Mouse (Mus musculus): ENCODE measurements at regions not wholly inside any gene's neighbourhood (a gene's known extent, or its start where the extent isn't known, plus 50 kb on each side); places are given as distances from the start of the nearest gene placed in this dataset.

DNA sequence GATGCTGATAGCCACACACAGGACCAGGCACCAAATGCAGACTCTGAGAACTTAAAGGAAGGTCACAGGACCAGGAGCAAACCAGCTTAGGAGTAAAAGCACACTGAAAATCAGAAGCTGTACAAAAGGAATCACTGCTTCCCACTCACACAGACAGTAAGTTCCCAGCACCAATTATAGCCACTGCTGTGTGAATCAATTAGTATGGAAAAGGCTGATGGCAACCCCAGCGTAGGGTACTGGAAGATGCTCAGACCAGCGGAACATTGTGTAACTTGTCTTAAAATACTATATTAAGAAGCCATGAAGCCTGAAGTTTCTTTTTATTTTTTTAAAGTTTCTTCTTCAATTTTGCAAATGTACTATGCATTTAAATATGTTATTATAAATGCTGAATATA is 115.8 kb downstream of the Lnpk start:
- DNase-seq (ENCODE audit: low spot score): no peak

DNA sequence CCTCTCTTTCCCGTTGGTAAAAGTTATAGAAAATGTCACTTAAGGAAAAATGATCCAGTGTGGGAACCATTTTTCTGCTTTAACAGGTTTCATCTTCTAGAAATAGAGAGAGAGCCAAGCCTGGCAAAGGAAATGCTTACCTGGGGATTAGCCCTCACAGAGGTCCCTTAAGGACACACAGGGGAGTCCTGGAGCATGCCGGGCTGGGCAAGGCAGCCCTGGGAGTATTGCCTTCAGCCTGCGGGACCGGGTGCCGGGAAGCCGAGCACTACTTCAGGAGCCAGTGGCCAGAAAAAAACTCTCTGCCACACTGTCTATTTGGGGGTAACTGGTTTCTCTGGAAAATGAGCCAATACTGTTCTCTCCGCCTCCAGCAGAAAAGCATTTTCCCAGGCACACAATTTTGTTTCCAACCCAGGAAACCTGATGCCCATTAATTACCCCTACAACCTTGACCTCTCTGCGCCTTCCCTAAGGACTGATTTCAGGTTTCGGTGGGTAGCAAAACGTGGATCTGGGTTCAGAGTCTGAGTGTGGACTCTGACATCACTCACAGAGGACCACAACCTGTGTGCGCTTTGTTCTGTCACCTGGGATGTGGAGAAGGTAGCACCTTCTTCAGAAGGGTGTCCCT is 117.9 kb downstream of the Lnpk start:
- no peak for DNase-seq (ENCODE audit: low spot score)

DNA sequence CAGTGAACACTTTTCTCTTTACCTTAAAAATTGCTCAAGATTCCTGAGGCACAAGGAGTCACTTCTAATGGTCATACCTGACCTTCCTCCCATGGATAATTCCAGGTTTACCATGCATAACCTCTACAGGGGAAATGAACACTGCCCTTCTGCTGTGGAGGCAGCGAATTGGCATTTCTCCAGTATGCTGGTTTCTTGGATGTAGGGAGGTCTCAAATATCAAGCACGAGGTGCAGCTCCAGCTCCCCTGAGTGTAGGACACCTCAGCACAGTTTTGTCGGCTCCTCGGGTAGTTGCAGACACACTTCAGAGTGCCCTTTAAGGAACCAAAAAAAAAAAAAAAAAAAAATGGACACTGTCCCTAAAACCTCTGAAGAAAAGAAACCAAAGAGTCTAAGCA is 124.8 kb downstream of the Lnpk start:
- no peak for DNase-seq (ENCODE audit: low spot score)

DNA sequence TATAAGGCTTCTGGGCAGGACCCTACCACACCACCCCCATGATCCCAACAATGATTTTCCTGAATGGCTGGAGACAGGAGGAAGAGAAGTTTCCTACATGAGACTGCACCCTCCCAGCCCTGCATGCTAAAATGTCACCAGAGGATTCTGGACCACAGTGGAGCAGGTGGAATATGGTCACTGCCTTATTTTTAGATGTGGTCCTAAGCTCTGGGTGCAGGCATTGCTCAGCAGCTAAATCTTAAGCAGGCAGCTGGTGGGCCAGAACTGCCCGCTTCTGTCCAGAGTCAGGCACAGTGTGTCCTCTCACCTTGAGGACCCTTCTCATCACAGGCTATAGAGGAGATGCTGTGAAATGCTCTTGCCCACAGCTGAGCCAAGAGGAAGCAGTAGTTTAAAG is 126.6 kb downstream of the Lnpk start:
- DNase-seq (ENCODE audit: low spot score): no peak

DNA sequence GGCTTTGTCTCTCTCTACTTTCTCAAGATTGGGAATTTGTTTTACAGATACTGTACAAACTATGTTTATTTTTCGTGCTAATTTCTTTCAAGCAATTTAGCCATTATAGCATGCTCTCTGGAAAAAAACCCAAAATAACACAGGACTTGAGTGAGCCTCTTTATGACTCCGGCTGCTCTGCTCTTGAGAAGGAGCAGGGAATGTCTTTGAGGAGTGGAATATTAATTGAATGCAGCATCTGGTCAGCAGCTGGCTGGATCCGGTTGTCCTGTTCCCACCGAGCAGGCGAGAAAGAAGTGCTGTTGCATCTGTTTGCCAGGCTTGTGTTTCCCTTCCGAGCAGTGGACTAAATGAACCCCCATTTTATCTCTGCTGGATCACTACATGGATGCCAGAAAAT is 127.7 kb downstream of the Lnpk start:
- no peak for DNase-seq (ENCODE audit: low spot score)

DNA sequence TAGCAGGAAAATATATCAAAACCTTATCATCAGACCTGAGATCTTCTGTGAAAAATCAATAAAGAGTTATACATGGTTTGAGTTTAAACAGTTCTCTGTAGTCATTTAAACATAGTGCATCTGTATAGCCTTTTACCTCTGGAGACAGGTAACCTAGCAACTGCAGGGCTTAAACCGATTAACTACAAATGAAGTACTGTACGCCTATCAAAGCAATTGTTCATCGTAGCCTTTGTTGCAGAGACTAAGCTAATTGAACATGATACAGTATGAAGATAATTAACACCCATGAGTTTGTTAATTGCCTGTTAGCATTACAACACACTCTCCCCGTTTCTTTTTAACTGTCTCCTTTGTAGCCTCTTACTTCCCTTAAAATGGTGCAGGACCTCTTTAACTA is 128.2 kb downstream of the Lnpk start:
- DNase-seq (ENCODE audit: low spot score): no peak

DNA sequence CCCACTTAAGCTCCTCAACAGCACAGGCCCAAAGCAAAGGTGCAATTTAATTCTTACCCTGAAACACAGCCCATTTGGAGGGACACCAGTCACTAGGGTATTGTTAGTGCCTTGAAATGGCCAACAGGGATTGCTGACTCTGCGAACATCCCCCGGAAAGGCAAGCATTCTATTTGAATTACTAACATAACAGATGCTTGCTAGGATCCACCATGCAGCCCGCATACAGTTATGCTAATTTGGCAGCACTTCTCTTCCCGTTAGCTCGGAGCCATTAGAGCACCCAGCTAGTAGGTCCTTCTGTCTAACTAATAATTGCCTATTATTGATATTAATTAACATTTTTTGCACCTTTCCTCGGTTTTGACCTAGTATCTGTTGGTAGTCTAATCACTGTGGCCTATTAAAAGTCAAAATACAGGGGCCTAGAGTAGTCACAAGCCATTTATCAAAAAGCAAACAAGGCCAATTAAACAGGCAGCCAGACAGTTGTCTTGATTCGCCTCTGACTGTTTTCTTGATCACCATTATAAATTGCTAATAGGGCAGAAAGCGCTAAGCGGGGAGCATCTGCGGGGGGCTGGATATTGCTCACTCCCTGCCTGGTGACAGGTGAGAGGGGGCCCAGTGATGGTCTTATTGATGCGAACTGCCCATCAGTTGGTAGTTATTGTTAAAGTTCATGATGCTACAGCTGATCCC is 129.0 kb downstream of the Lnpk start:
- DNase-seq (ENCODE audit: low spot score): no peak

DNA sequence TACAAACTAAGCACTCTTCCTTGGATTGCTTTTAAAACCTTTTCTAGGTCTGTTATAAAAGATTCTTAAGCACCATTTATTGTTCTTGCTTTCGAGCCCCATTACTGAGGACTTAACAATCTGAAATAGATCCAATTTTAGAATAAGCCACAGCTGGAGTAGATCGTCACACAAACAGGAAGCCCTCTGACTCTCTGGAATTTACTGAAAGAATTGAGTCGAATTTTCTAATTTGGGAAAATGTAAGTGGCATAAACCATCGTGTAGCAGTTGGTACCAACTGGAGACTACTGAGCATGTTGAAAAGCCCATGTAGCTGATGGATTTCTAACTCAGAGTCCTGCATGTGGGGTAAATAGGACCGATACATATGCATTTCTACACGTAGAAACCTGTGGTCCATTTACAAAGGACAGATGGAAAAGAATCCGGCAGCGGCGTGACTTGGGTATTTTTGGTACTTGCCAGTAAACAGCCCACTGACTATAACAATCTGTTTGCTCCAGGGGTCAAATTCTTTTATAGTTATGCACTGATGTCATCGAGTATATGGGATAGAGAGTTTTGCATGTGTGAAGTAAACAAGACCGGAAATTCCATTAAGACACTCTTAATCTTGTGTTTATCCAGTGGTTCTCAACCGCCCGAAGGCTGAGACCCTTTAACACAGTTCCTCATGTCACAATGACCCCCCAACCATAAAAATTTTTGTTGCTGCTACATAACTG is 143.9 kb downstream of the Lnpk start:
- no peak for DNase-seq (ENCODE audit: low spot score)

DNA sequence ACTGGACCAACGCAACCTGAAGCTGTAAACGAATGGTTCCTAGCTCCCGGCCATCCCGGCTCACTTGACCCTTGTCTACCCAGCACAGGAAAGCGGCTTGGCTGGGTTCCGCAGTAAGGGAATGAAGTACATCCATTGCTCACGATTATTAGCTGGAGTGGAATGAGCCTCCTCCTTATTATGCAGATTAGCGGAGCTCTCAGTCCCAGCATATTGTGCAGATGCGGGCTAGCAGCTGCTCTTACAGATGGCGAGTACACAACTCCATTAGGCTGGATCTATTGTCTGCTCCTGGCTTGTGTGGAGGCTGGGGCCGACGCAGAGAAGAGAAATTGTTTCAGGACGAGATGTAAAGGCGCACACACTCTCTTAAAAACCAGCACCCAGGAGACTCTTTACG is 152.5 kb downstream of the Lnpk start:
- DNase-seq (ENCODE audit: low spot score): no peak

DNA sequence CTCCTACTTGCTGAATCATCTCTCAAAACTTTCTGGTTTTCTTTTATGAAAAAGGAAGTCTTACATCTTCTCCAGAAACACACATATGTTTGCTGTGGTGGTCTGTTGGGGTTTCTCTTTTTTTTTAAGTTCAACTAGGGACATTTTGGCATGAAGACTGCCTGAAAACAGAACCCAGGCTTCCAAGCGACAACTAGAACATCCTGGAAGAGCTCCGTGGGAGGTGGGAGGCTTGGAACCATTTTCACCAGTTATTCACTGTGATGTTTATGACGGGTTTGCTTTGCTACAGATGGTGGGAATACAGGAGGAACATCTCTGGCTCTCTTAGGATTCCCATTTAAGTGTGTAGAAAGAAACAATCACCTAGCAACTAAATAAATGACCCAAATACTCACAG is 154.5 kb downstream of the Lnpk start:
- DNase-seq (ENCODE audit: low spot score): no peak

DNA sequence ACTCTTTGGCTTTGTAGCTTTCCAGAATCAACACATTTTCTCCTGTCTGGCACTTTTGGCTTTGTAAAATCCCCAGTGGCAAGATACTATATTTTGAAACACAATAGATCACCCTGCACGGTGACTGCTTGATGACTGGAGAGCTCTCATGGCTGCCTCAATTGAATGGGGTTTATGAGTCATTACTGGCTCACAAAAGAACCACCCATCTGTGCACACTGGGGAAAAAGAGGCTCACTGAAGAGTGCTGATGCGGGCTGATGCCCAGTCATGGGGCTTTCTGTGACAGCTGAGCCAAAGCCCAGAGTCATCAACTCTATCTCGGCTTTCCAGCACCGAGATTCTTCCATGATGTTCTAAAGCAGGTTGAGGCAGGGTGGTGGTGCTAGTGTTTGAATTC is 163.1 kb downstream of the Lnpk start:
- DNase-seq (ENCODE audit: low spot score): no peak

DNA sequence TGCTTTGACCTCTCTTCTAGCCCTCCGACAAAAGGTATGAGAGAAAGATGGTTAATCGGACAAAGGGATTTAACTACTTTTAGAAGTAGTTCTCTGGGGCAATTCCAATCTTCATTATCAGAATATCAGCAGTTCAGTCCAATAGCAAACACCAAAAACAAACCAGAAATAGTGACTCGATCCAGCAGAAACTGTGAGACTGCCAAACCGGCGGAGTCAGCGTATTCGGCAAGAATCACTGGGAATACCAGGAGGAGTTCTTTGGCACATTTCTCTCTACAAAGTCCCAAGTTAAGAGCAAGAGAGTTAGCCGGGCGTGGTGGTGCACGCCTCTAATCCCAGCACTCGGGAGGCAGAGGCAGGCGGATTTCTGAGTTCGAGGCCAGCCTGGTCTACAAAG is 164.5 kb downstream of the Lnpk start:
- no peak for DNase-seq (ENCODE audit: low spot score)

DNA sequence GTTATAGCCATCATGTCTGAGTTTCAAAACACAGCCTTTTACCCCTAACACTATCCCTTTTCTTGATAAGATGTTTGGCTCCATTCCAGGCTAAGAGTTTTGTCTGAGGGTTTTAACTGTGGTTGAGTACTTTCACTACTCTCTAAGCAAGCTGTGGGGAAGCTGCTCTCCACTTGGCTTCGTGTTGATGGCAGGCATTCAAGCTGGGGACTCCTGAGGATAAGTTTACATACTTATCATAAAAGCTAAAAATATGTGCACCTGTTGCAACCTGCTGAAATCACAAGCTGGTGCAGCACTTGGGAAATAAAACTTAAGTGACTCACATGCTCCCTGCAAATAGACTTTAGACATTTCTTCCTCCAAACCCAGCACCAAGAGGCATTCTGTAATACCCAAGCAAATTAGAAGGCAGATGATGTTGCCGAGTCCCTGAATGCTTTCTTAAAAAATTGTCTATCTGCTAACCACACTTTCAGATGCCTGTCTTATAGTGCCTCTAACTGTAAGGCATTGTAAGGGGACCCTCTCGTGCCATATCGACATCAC is 169.3 kb downstream of the Lnpk start:
- DNase-seq (ENCODE audit: low spot score): peak; percentile 10

DNA sequence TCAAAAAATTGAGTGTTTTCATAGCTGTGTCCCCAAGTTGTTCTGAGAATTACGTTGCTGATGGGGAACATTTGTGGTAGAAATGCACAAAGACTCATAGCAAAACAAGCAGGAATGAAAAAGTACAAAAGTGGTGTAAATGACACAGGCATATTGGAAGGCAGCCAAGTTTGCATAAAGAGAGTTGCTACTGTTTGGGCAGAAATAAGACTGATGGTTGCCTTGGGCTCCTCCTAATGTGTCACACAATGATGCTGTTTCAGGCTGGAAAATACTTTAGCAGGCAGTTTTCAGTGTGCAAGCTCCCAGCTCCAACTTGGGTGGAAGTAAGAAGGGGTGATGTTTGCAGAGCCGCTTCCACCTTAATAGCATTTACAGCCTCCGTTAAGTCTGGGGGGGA is 174.7 kb downstream of the Lnpk start:
- no peak for DNase-seq (ENCODE audit: low spot score)

DNA sequence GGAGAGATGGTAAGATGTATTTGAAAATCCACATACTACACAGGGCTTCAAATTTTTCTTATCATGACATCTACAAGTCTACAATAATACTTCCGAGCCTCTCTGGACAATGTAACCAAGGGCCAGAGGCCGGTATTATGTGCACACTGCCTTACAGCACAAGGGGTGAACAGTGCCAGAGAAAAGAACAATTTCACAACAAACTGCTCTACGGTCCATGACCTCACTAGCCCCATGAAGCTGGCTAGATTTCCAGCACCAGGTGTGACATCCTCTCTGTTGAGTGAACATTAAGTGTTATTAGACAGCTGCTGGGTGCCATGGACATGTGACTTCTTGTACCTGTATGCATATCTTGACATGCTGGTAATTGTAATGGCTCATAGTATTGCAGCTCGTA is 188.2 kb downstream of the Lnpk start:
- DNase-seq (ENCODE audit: low spot score): no peak

DNA sequence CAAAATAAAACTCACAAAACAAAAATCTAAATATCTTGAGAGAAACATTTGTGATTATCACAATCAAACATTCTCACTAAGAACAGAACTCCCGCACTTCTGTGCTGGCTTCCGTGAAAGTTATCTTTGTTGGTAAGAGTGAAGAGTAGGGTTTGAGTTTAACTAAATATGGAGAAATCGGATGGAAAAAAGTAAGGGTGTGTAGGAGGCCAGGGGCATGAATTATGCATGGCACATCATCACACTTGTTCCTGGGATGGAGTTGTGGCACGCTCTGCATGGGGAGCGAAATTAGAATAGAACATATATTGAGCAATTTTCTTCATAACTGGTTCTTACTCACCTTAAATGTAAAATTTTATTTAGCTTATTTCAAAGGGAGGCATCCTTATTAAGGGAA is 191.2 kb downstream of the Lnpk start:
- DNase-seq (ENCODE audit: low spot score): no peak

DNA sequence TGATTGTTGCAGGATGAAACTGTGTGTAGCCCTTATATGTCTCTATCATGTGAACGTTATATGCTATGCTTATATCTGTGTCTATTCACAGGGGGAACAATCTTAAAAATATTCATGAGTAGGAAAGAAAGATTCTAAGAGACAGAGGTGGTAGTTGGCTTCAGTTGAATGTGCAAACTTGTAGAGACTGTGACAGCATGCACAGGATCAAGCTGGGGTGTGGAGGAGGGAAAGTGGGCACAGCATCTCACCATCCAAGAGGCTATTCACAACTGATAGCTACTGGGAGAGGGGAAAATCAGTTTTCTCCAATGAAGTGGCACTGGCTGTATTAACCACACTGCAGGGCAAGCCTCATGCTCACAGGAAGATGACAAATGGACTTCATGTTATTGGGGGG is 194.3 kb downstream of the Lnpk start:
- no peak for DNase-seq (ENCODE audit: low spot score)

DNA sequence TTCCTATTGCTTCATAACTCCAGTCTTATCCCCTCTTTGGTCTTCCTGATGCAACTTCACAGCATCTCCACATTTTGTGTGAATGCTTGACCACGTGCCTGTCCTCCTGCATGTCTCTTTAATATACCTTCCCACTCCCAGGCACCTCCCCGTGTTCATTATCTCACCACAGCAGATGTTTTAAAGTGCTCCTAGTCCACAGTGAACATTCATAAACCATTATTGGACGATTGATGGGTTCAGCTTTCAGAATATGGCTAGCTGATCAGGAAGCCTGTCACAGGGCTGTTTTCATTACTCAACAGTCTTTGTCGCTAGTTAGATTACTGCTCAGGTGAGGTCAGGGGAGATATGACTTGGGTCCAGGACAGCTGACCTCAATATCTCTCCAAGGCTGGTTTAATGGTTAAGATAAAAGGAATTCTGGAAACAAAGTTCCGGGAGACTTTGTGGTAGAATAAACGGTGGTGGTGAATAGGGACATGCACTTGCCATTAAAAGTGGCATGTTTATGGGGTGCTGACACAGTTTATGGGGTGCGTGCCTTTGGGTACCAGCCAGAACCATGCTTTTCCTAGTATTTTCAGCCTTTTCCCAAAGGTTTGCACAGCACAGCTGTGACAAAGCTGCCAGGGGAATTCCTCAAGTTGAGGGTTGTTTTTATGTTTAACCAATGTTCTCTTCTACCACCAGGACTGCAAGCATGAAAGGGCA is 198.5 kb downstream of the Lnpk start:
- no peak for DNase-seq (ENCODE audit: low spot score)

DNA sequence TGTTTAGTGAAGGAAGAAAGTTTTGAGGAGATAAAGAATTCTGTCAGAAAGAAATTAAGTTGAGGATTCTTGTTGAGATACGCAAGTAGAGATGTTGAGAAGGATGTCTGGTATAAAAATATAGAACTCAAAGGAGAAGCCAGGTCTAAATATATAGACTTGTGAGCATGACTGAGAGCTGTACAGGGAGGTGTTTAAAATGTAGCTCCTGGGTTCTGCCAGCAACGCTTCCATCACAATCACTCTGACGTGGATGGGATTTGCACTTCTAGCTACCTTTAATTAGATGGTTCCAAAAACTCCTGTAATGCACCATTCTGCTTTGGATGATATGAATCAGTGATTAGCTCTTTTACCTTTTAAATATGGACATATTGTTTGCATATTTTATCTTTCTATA is 200.5 kb downstream of the Lnpk start:
- no peak for DNase-seq (ENCODE audit: low spot score)

DNA sequence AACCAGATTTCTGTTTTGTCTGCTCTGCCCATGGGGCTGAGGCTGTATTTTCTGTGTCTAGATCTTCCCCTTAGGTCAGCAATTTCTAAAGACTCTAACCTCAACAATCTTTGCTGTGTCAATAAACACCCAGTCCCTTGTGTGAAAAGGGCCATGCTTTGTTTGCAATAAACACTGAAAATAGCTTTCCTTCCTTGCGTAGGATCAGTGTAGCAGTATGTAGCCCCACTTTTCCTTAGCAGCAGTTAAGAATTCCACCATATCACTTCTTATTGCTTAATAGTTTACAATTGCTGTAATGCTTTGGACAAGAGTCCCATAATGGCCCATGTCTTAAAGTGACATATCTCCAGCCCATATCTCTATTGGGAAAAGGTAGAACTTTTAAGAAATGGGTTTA is 205.3 kb downstream of the Lnpk start:
- DNase-seq (ENCODE audit: low spot score): no peak

DNA sequence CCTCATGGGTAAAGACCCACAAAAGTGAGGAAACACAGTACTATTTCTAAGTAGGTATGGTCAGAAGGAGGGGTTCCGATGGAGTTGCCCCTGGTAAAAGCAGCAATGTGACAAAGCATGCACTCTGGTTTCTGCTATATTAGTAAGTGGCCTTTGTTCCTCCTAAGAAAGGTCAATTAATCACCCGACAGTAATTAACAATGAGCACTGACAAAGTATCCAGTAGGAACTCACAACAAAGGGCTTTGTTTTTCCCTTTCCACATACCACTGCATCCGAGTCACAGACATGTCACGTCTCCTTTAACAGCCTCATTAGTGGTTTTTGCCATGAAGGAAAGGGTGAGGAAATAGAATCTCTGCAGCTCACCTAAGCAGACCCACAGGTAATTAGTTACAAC is 206.2 kb downstream of the Lnpk start:
- DNase-seq (ENCODE audit: low spot score): no peak

DNA sequence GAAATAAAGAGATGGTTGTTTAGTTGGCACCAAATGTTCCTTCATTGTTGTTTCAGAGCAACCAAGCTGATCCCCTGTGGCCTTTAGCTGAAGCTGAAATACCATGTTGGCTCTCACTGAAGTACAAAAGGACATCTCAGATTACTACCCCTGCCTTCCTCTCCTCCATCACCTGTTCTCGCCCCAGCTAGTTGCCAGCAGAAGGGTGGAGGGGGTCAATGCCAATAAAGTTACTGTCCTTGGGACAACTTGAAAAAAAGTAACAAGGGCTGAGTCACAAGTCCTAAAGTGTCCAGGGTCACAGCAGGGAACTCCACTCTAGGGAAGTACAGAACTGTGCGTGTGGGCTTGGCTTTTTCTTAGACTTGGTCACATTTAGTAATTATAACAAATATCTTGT is 216.0 kb downstream of the Lnpk start:
- DNase-seq (ENCODE audit: low spot score): no peak

DNA sequence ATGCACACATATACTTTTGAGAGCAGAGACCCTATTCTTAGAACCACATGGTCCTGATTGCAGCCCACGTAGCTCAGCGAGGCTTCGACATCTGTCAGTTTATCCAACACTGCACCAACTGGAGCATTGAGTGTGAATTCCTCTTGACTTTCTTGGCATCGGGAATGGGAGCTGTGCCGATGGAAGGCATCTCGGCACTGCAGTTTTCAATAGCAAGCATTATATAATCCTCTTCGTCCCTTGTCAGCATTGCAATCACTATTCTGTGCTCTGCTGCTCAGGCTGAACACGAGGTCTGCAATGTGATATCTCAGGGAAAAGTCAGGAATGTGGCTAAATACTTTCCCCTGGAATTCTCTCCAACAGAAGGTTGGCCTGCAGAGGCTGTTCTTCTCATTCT is 224.6 kb downstream of the Lnpk start:
- DNase-seq (ENCODE audit: low spot score): no peak
